Mouse (Mus musculus): ENCODE measurements around the gene Ccdc34. TPM values are rescaled to one million over a fixed set of nuclear protein-coding genes. Genes with fewer than 3 reads are reported as not detected.

Ccdc34 gene
- polyA plus RNA-seq, 1 experiment from 2014 or later: 66.8 TPM

DNA sequence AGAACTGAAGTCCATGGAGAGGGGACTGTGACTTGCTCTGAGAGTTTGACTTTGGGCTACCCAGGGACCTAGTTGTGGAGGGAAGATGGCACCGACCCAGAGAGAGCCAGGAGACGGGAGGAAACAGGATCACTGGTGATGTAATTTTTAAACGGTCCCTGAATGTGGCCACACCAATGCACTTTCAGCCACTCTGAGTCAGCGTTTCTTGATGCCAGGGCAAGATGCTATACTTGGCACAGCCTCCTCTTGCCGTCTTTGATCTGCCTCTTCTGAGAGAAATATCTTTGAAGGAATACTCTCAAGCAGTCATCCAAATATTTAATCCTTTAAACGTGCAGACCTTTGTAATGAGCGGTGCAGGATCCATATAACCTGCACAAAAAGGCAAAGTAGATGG lies 154.8 kb downstream of the Ccdc34 start:
- WGBS: 77% methylated on average over 7 of the region's 7 CpGs
- Histone ChIP-seq H3K27me3 (no peaks in the 10 kb centered on the region), H3K9ac (no peak overlapping the region), H3K27ac (no peak overlapping the region), H3K36me3 (replicated peaks) (no peaks in the 10 kb centered on the region), H3K4me2 (no peak overlapping the region), H3K9me3 (no peaks in the 10 kb centered on the region), H3K4me3 (replicated peaks) (no peak overlapping the region), H3K4me1 (peaks cover 17% of the 10 kb centered on the region)
- no peak for ATAC-seq (ENCODE audit: low FRiP score)

DNA sequence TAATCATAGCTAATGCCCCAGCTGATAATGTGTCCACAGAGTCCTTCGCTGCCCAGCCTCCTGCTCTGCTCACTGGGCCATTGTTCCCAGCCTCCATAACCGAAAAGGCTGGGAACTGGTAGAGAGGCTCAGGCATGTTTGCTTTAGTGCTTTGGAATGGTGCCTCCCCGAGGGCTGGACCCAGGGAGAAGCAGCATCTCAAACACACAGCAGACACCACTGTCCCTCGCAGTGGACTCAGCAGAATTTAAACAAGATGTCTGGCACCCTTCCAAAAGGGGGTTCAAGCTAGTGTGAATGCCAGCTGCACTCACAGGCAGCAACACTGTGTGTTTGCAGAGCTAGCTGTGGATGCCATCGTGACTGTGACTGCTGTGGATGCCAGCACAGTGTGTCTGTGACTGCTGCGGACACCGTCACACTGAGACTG lies 156.2 kb downstream of the Ccdc34 start:
- no peaks in the 10 kb centered on the region for H3K9me3 ChIP-seq
- 54% methylated on average over 7 of the region's 7 CpGs for WGBS
- H3K9ac ChIP-seq: no peak overlapping the region
- H3K4me3 ChIP-seq (replicated peaks): no peak overlapping the region
- H3K4me1 ChIP-seq: peaks cover 17% of the 10 kb centered on the region
- H3K4me2 ChIP-seq: no peak overlapping the region
- ATAC-seq (ENCODE audit: low FRiP score): peak; percentile 76
- no peaks in the 10 kb centered on the region for H3K36me3 ChIP-seq (replicated peaks)
- no peaks in the 10 kb centered on the region for H3K27me3 ChIP-seq
- 0 out of 2 replicates have a peak overlapping the region, but pooled peaks have one; percentile 31 for H3K27ac ChIP-seq

DNA sequence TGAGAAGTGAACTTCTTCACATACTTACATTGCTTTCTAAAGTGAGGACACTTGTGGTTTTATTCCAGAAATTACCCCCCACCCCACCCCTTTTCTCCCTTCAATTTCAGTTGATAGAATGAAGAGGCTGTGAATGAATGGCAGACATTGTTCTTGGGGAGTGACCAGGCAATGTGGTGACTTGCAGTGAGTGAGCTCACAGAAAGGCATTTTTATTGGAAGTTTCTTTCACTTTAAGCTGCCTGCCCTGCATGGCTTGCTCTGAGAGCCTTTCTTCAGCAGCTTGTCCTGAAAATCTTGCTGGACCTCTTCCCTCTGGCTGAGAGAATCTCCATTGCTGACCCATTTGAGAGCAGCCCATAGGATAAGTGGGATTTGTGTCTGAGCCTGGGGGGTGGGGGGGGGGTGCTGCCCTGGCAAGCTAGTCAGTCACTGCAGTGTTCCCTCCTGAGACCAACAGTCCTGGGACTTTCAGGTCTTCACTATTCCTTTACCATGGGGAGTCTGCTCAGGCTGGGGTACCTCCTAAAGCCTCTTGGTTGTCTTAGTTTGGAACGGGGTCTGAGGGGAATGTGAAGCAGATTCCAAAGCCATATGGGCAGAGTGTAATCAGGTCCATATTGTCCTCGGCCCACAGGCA lies 159.3 kb downstream of the Ccdc34 start:
- H3K4me1 ChIP-seq: peaks cover 27% of the 10 kb centered on the region
- no peaks in the 10 kb centered on the region for H3K27me3 ChIP-seq
- 61% methylated on average over 2 of the region's 2 CpGs for WGBS
- no peaks in the 10 kb centered on the region for H3K36me3 ChIP-seq (replicated peaks)
- no peak overlapping the region for H3K4me3 ChIP-seq (replicated peaks)
- no peak overlapping the region for H3K4me2 ChIP-seq
- peak overlapping the region; percentile 5; the same call in 1 of the 2 replicates for H3K27ac ChIP-seq
- H3K9ac ChIP-seq: no peak overlapping the region
- H3K9me3 ChIP-seq: no peaks in the 10 kb centered on the region
- peak; percentile 13; the same call in 1 of the 2 replicates for ATAC-seq (ENCODE audit: low FRiP score)

DNA sequence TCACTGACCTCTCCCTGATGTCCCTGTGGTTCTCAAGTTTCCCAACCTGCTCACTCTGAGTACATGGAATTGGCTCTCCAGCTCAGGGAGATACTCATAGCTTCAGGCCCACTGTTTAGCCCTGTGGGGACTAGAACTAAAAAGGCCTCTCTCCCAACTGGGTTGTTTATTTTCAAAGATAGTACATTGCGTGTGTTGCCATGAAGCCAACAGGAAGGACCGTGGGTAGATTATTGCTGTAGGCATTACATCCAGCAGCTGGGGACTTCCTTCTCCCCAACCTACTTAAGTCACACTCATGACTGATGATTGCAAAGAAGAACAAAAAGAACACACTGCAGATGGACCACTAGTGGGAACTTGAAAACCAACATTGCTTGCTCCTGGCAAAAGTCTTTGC lies 159.8 kb downstream of the Ccdc34 start:
- ATAC-seq (ENCODE audit: low FRiP score): no peak
- H3K4me3 ChIP-seq (replicated peaks): no peak overlapping the region
- no peak overlapping the region for H3K9ac ChIP-seq
- H3K4me2 ChIP-seq: no peak overlapping the region
- H3K27ac ChIP-seq: peak overlapping the region; percentile 5; the same call in 1 of the 2 replicates
- H3K4me1 ChIP-seq: peaks cover 27% of the 10 kb centered on the region
- no peaks in the 10 kb centered on the region for H3K9me3 ChIP-seq
- no peaks in the 10 kb centered on the region for H3K27me3 ChIP-seq
- WGBS: 83% methylated on average over 2 of the region's 2 CpGs
- no peaks in the 10 kb centered on the region for H3K36me3 ChIP-seq (replicated peaks)

DNA sequence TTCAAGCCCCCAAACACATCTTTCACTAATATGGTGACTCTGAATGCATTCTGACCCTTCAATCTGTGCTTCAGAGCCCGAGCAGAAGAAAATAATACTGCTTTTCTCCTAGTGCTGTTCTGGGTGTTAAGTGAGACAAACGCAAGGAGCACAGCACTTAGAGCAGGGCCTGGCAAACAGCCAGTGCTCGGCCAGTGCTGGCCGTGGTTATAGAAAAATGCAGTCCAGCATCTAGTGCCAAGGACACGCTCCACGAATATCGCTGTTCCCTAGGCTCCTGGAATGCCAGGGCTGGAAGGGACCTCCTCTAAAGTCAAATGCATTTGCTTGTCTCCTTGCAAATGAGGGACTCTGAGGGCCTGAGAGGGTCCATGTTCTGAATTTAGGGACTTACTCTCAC lies 160.3 kb downstream of the Ccdc34 start:
- no peaks in the 10 kb centered on the region for H3K9me3 ChIP-seq
- H3K4me1 ChIP-seq: peaks cover 27% of the 10 kb centered on the region
- ATAC-seq (ENCODE audit: low FRiP score): no peak
- H3K27me3 ChIP-seq: no peaks in the 10 kb centered on the region
- no peak overlapping the region for H3K4me2 ChIP-seq
- no peak overlapping the region for H3K9ac ChIP-seq
- no peak overlapping the region for H3K4me3 ChIP-seq (replicated peaks)
- no peaks in the 10 kb centered on the region for H3K36me3 ChIP-seq (replicated peaks)
- 75% methylated on average over 7 of the region's 7 CpGs for WGBS
- no peak overlapping the region for H3K27ac ChIP-seq

DNA sequence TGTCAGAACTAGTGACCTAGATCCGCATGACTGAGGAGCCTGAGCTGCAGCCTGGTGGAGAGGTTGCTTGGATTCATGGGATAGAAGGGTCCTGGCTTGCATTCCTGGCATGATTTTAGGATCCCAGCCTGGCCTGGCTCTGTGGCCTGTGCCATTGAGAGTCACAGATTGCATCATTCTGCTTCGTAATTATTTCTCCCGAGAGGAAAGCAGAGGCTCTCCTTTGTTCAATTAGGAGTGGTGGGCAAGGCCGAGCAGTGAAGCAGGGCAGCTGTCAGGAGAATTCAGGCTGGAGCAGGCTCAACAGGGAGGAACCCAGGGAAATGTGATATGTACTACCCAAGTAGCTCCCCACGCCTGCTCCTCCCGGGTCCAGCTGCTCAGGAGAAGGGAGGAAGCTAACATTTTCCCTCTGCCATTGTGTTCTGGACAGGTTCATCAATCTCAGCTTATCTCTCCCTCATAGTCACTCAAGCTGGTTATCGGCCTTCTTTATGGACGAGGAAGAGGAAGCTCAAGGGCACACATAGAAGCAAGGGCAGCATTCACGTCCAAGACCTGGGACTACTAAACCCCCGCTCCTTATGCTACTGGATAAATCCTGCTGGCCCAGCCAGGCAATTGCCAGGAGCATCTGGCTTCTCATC lies 162.2 kb downstream of the Ccdc34 start:
- H3K9me3 ChIP-seq: no peaks in the 10 kb centered on the region
- ATAC-seq (ENCODE audit: low FRiP score): peak; percentile 69
- no peaks in the 10 kb centered on the region for H3K36me3 ChIP-seq (replicated peaks)
- H3K9ac ChIP-seq: no peak overlapping the region
- no peak overlapping the region for H3K4me2 ChIP-seq
- H3K27me3 ChIP-seq: no peaks in the 10 kb centered on the region
- H3K4me3 ChIP-seq (replicated peaks): no peak overlapping the region
- WGBS: 44% methylated on average over 10 of the region's 10 CpGs
- H3K27ac ChIP-seq: no peak overlapping the region
- H3K4me1 ChIP-seq: peaks cover 20% of the 10 kb centered on the region

DNA sequence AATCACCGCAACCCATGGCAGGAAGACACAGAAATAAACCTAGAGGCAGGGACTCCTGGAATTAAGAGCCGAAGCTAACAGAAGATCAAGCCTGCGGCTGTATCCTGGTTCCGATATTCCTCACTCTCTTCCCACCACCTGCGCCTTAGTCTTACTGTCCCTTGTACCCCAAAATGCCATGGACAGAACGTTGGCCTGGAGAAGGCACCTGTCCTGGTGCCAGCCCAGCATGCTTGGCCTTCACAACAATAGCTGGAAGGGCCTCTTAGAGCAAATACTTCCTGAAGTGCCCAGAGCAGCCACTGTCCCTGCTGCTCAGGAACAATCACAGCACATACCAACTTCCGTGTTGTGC lies 162.7 kb downstream of the Ccdc34 start:
- Histone ChIP-seq H3K4me2 (no peak overlapping the region), H3K9ac (no peak overlapping the region), H3K27me3 (no peaks in the 10 kb centered on the region), H3K9me3 (no peaks in the 10 kb centered on the region), H3K4me1 (peaks cover 20% of the 10 kb centered on the region), H3K4me3 (replicated peaks) (no peak overlapping the region), H3K36me3 (replicated peaks) (no peaks in the 10 kb centered on the region), H3K27ac (no peak overlapping the region)
- WGBS: 84% methylated on average over 7 of the region's 7 CpGs
- ATAC-seq (ENCODE audit: low FRiP score): no peak

DNA sequence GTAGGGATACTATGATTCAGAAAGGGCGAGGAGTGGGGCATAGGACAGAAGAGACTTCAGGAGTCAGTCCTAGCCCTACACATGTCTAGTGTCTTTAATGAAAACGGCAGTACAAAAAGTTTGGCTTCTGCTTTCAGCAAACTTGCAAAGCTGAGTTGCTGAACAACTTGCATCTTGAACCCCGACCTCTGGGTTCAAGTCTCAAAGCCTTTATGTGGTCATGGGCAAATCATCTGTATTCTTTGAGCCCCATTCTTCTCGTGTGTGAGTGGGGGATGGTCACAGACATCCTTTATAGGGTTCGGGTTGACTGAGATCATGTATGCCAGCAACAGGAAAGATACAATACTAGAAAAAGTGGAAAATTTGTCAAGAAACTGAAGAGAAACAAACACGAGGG lies 164.0 kb downstream of the Ccdc34 start:
- no peaks in the 10 kb centered on the region for H3K9me3 ChIP-seq
- ATAC-seq (ENCODE audit: low FRiP score): no peak
- H3K27ac ChIP-seq: no peak overlapping the region
- H3K9ac ChIP-seq: no peak overlapping the region
- H3K4me1 ChIP-seq: peaks cover 17% of the 10 kb centered on the region
- H3K4me2 ChIP-seq: no peak overlapping the region
- no peaks in the 10 kb centered on the region for H3K27me3 ChIP-seq
- WGBS: 78% methylated on average over 6 of the region's 6 CpGs
- H3K36me3 ChIP-seq (replicated peaks): no peaks in the 10 kb centered on the region
- H3K4me3 ChIP-seq (replicated peaks): no peak overlapping the region

DNA sequence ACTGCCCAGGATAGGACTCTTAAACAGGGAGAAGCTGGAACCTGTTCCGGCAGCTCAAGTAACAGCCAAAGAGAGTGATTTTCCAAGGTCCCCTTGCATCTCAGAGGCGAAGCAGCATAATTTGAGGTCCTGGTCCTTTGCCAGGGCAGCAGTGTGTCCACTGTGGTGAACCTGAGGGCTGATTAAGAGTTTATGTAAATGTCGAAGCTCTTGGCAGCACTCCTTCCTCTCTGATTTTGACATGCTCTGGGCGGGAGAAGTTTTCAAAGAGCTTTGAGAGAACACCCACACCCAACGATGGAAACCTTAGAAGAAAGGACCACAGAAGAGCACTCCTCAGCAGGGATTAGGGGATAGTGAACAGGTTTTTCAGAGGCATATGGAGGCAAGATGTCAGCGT lies 164.6 kb downstream of the Ccdc34 start:
- Histone ChIP-seq H3K27me3 (no peaks in the 10 kb centered on the region), H3K9me3 (no peaks in the 10 kb centered on the region), H3K27ac (no peak overlapping the region), H3K9ac (no peak overlapping the region), H3K36me3 (replicated peaks) (no peaks in the 10 kb centered on the region), H3K4me3 (replicated peaks) (no peak overlapping the region), H3K4me1 (peaks cover 11% of the 10 kb centered on the region), H3K4me2 (no peak overlapping the region)
- ATAC-seq (ENCODE audit: low FRiP score): no peak
- 70% methylated on average over 6 of the region's 6 CpGs for WGBS

DNA sequence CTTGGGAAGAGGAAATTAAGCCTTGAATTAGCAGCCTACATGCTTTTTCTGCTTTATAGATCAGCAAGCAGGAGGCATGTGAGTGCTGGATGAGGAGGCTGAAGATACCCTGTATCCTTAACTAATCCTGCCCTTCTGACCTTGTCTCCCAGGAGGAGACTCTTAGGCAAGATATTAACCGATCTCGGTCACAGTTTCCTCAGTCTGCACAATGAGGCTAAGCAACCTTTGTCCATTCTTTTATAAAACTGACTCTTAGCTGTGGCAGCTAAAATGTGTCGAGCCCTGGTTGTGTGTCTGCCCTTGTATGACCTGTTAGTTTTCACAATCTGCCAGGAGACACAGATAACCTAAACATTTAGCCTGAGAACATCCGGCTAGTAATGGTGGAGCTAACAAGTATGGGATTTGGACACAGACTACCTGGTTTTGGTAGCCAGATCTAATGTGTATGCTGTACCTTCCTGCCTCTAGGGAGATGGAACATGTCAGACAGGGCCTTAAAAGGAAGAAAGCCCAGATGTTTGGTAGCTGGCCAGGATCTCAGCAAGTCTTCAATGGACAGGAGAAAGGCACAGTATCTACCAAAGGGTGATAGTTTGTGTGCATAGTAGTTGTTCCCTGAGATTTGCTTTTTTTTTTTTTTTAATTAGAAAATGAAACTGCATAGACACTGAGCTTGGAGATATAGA lies 165.3 kb downstream of the Ccdc34 start:
- 76% methylated on average over 4 of the region's 4 CpGs for WGBS

DNA sequence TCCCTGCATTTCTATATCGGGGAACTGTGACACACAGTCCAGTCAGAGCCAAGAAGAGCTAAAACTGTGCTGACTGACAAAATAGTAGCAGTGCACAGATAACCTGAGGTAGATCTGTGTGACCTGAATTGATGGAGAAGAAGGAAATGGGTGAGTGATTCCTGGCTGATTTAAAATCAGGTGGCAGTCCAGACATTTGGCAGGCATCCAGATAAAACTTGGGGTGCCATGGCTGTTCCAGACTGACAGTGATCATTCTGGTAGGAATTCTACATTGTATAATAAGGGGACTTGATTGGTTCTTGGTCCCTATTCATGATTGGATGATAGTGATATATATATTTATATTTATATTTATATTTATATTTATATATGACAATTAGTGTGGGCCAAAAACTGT lies 166.5 kb downstream of the Ccdc34 start:
- WGBS: 95% methylated on average over 1 of the region's 1 CpGs
- ATAC-seq (ENCODE audit: low FRiP score): no peak
- Histone ChIP-seq H3K4me2 (no peak overlapping the region), H3K27me3 (no peaks in the 10 kb centered on the region), H3K4me1 (peaks cover 10% of the 10 kb centered on the region), H3K4me3 (replicated peaks) (no peak overlapping the region), H3K36me3 (replicated peaks) (no peaks in the 10 kb centered on the region), H3K27ac (no peak overlapping the region), H3K9me3 (no peaks in the 10 kb centered on the region), H3K9ac (no peak overlapping the region)

More for the DNA sequence above, 165.3 kb downstream of the Ccdc34 start:
- H3K27me3 ChIP-seq: no peaks in the 10 kb centered on the region
- H3K27ac ChIP-seq: no peak overlapping the region
- H3K9ac ChIP-seq: no peak overlapping the region
- no peaks in the 10 kb centered on the region for H3K36me3 ChIP-seq (replicated peaks)
- no peaks in the 10 kb centered on the region for H3K9me3 ChIP-seq
- no peak overlapping the region for H3K4me2 ChIP-seq
- peaks cover 10% of the 10 kb centered on the region for H3K4me1 ChIP-seq
- no peak overlapping the region for H3K4me3 ChIP-seq (replicated peaks)
- ATAC-seq (ENCODE audit: low FRiP score): no peak

DNA sequence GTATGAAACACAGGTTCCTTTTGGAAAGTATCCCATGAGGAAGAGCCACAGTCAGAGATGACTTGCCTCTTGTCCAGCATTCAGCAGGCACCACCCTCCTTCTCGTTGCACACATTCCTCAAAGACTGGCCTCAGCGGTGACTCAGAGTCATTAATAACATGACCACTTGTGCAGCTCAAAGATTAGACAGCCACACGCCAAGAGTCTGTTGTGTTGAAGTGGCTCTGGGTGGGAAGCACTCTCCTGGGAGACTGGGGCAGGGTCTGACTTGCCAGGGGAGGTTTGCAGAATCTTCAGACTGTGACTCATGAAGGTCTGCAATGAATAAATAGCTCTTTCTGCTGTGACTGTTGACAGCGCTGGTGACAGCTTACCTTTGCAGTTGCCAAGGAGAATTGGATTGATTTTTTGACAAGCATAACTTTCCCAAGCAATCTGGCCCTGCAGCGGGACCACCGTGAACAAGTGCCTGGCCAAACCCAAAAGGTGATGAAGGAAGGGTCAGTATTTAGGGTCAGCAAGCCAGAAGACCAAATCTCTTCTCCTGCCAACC lies 168.9 kb downstream of the Ccdc34 start:
- H3K9me3 ChIP-seq: no peaks in the 10 kb centered on the region
- no peaks in the 10 kb centered on the region for H3K36me3 ChIP-seq (replicated peaks)
- H3K4me3 ChIP-seq (replicated peaks): no peak overlapping the region
- WGBS: 69% methylated on average over 6 of the region's 6 CpGs
- H3K9ac ChIP-seq: no peak overlapping the region
- peaks cover 6% of the 10 kb centered on the region; the same call in 1 of the 2 replicates for H3K4me1 ChIP-seq
- no peaks in the 10 kb centered on the region for H3K27me3 ChIP-seq
- no peak for ATAC-seq (ENCODE audit: low FRiP score)
- H3K27ac ChIP-seq: no peak overlapping the region
- no peak overlapping the region for H3K4me2 ChIP-seq

Data from forebrain, embryonic 12.5 days (tissue).